Mouse (Mus musculus) left cerebral cortex, postnatal 25 days (tissue): Measurements from ENCODE around the gene Fam241a. TPM values are rescaled to one million over a fixed set of nuclear protein-coding genes. Genes with fewer than 3 reads are reported as not detected.

Experiments
- DNase-seq, 2 experiments: peaks; one replicate each; pipeline ENCODE4 v3.0.0; 2022; ENCODE audit warnings: low spot score in 2 of 2, mixed read lengths in 1 of 2
- intact Hi-C: fragments of 180-260 bp; cut with DNase I; formaldehyde crosslinking; loops from one replicate; pipeline ENCODE4 v1.15.1; 2025
- total RNA-seq, 2 experiments: library from RNA; stranded (reverse); gene quantifications; 2 replicates each; pipeline ENCODE4 v1.2.3; 2021

Fam241a gene
- 1 to 10 TPM; 3.3 to 4.0 TPM for total RNA-seq

DNA sequence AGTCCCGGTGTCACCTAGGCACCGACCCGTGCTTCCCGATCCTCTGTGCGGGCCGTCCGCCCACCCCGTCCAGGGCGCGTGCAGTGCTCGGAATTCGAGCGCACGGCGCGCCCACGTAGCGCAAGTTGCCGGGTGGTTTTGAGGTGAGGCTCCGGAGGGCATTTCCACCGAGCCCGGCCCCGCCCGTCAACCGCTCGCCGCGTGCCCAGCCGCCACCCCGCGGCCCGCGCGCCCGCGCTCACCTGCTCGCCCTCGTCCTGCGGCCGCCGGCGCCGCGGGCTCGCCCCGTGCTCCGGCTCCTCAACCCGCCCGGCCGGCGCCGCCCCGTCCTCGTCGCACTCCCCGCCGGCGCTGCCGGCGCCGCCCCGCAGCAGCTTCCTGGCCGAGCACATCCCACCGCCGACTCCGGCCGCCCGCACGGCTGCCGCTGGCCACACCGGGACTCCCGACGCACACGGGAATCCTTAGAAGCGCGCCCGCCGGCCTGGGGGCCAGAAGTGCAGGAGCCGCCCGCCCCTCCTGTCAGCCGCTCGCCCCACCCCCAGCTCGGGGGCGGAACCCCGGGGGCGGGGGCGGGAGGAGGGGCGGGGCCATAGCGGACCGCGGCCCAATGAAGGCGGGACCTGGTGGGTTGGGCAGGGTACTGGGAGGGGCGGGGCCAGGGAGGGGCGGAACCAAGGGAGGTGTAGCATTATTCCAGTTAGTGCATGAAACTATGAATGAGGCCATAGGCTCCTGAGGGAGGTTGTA lies at the start of gene Fam241a:
Gene Fam241a (minus strand): TSS at position 533 of the 750 bp plus-strand sequence.
- intact Hi-C loops, result loop anchor here (5.0 kb wide), 1 partner anchor 44 kb away; no protein-coding TSS in a partner anchor

DNA sequence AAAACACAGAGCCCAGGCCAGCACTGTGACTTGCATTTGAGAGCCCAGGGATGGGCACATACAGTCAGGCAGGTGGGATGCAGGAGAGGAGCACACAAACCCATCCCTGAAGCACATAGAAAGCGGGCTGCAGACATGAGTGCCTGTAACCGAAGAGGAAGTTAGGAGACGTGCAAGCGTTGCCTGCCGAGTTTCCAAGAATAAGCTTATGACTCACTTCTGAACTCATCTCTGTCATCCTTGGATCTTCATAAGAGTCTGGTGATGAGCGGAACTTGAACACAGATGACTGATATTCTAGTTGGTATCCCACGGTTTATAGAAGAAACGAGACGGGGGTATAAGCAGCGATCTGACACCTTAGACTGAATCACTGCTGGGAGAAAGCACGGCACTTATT lies 36.3 kb upstream of the Fam241a start:
- DNase-seq, result peak in 1 of 2 experiments; percentile 64
- intact Hi-C loops, result no loop called here

More for the DNA sequence above, at the start of gene Fam241a:
- peak; percentile 63 to 77 for DNase-seq

DNA sequence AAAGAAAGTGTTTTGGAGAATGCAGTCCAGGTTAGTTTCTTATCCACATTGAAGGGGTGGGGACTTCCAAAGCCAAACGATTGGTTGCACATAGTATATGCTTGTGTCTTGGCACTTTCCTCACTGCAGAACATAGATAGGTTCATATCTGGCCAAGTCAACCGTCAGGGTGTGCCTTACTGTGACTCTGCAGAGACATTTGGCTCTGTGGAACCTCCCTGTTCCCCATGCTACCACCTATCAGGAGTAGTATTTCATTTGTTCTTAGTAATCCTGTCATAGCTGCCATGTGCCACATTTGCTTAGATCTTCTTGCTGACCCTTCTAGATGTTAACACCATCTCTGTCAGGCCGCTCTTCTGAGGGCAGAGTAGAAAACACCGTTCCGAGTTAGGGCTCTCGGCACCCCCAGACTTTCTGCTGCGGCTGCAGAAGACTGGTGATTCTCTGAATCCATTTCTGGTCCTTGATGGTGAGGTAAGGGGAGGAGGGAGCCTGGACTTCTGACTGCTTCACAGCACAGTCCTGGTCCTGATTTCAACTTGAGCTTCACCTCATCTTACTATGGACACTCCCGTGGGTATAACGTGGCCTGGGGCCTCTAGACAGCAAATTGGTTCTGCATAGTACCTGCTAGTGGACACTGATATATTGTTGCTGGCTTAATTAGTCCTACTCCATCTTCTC lies 34.3 kb upstream of the Fam241a start:
- DNase-seq, result no peak
- intact Hi-C loops, result no loop called here

DNA sequence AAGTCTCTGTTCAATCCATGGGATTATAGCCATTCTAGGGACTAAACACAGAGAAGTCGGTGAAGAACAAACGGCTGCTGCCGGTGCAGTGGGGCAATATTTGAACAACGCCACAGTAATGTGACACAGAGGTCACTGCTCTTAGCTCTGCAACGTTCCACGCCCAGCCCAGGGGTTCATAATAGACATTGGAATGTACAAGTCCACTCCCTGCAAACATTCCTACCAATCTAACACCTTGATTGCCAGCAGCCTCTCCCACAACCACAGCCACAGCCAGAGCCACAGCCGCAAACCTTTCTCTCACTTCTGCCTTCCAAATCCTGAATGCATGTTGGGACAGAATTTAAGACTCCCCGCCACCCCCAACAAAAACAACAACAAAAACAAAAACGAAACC lies 33.8 kb upstream of the Fam241a start:
- DNase-seq, result no peak
- intact Hi-C loops, result no loop called here

DNA sequence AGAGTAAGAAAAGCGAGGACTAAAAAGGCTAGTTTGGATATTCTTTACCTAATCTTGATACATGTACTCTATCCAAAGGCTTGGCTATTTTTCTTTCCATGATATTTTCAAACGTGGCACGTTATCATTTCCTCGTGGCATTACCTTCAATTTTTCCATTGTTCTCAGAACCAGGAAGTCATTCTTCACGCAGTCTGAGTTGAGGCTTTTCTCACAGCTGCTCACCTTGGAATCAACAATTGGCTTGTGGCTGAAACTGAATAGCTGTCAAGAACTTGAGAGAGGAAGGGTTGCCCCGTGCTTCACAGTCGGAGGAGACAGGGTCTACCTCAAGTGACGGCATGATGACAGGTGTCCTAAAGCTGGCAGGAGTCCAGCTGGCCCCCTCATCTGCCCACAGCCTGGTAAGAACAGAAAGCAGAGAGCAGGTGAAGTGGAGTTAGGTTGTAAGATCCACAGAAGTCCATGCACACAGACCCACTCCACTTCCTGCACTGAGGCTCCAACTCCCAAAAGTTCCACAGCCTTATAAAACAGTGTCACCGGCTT lies 30.6 kb upstream of the Fam241a start:
- no peak for DNase-seq
- intact Hi-C loops, result no loop called here

DNA sequence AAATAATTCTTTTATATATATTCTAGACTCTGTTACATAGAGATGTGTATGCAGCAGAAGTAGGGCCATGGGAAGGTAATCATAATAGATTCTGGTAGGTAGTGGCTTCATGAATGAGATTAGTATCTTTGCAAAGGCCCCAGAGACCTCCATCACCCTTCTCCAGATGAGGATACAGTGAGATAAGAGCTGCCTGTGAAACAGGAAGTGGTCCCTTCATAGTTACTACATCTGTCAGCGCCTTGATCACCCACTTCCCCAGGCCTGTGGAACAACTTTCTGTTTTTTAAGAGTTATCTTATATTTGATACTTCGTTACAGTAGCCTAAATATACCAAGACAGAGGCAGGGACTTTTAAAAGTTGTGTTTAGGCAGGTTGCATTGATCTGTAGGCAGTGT lies 28.3 kb upstream of the Fam241a start:
- DNase-seq, result no peak
- intact Hi-C loops, result no loop called here

DNA sequence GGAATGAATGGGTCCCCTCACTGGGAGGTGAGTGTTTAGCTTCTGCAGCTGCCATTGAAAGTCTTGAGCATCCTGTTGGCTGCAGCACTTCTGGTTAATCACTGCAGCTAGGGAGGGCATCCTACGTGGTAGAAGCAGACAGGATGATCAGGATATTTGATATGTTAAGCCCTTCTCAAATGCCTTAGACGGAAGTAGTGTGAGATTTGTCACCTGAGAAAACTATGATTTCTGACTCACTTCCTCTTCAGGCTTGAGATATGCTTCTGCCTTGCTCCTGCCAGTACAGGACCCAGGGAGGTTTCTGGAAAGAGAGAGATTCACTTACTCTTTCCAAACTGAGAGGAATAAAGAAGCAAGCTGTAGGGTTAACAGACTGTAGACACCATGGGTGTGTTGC lies 27.1 kb upstream of the Fam241a start:
- DNase-seq, result no peak
- intact Hi-C loops, result no loop called here

DNA sequence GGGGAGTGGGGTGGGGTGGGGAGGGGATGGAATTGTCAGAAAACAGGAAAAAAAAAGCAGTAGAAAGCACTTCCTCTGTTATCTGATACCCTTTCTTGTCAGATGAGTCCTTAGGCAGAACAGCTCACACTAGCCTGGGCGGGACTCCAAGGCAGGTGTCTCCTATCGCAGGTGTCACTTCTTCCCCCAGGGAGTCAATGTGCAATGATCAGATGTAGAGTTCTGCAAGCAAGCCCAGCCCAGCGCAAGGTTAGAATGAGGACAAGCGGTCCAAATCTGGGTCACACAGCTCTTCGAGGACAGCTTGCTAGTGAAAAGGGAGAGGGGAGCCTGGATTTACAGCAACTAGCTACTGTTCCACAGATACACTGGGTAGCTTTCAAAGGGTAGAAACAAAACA lies 26.0 kb upstream of the Fam241a start:
- intact Hi-C loops, result no loop called here
- DNase-seq, result no peak

DNA sequence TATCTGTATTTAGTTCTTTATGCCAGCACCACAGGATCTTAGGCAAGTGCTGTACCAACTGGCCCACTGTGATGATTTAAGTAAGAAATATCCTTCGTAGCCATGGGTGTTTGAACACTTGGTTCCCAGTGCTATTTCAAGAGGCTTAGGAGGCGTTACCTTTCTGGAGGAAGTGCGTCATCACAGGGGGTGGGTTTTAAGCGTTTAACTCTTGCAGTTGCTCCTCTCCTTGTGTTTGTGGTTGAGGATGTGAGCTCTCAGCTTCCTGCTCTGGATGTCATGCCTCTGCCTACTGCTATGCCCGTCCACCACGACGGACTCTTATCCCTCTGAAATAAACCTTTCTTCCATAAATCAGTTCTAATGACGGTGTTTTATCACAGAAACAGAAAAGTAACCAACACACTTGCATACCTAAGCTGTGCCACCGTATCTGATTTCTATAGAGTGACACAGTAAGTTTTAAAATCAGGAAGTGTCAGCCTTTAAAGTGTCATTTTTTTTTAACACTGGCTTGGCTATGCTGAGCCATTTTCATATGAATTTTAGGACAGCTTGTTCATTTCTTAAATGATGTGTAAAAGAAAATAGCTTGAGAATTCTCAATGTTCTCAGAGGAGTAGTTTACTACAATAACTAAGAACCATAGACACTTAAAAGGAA lies 22.0 kb upstream of the Fam241a start:
- no peak for DNase-seq
- intact Hi-C loops, result no loop called here

DNA sequence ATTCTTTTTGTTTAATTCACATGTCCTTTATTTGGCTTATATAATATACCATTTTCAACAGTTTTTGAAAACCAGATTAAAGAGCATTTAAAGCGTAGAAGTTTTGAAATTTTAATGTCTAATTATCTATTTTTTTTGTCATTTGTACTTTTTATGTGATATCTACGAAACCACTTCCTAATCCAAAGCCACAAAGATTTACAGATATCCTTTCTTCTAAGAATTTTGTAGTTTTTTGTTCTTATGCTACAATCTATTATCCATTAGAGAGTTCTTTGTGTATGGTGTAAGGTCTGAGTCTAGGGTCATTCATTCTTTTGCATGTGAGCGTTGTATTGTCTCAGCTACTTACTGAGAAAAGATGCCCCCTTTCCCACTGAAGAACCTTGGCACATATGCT lies 21.4 kb upstream of the Fam241a start:
- DNase-seq, result no peak
- intact Hi-C loops, result no loop called here

DNA sequence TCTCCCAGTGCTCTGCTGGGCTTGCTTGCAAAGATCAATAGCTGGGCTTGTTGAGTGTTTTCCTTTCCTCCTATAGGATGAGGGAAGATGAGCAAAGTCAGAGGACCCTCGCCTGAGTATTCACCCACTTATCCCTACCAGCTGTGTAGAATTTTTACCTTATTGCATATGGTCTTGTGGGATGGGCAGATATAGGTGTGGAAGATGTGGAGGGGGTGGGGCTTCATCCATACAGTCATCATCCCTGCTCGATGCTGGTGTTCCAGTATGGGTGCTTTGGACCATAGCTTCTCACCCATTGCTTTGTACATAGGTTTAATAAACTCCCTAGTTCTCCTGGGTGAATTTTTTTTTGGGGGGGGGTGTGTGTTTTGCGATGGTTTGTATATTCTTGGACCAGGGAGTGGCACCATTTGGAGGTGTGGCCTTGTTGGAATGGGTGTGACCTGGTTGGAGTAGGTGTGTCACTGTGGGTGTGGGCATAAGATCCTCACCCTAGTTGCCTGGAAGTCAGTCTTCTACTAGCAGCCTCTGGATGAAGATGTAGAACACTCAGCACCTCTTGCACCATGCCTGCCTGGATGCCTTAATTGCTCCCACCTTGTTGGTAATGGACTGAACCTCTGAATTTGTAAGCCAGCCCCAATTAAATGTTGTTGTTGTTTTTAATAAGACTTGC lies 19.7 kb upstream of the Fam241a start:
- DNase-seq, result no peak
- intact Hi-C loops, result no loop called here

DNA sequence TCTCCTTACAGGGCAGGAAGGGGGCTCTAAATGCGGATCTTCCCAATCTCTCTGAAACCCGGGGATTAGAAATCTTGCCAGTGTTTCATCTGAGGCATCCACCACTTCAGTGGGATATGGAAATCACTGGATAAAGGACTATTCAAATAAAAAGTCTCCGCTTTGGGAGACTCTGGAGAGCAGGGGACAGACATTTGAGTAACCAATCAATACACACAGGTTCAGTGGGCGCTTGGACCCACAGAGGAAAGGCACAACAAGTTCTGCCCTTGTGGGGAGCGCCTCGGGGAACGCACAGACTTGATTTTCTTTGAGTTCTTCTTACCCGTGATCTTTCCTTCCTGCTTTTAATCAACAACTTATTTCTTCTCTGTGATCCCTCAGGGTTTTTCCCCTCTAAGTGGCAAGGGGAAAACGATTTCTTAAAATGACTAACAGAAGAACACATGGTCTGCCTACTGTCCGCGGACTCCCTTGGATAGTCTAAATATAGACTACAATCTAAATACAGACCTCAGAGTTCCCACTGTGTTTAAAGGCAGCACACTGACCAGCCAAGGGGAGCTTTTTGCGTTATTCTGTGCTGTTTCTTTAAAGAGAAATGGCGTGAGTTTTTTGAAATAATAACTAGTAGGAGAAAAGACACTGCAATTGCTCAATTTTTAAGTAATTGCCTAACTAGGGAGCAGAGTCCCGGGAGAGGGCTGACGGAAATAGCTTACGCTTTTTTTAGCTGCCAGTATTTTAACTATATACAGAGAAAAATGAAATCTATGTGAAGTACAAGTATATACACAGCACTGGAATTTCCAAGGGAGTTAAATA lies 18.0 kb upstream of the Fam241a start:
- DNase-seq, result peak in 1 of 2 experiments; percentile 50
- intact Hi-C loops, result no loop called here

DNA sequence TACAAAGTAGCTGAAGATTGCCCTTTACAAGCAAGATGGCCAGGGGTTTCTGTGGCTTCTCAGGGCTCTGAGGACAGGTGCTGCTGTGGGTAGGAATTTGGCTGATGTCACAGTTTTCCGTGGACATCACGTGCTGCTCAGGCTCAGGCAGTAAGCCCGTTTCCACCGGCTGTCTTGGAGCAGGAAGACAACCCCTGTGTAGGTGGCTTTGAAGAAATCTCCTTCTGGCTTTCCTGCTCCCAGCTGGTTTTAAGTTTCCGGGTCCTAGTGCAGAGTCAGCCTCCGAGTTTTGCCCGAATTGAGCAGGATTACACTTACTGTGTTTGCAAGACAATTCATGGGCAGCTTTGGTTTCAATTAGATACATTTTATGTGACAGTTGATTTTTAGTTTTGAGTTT lies 13.8 kb upstream of the Fam241a start:
- peak in 1 of 2 experiments; percentile 28 for DNase-seq
- intact Hi-C loops, result no loop called here

DNA sequence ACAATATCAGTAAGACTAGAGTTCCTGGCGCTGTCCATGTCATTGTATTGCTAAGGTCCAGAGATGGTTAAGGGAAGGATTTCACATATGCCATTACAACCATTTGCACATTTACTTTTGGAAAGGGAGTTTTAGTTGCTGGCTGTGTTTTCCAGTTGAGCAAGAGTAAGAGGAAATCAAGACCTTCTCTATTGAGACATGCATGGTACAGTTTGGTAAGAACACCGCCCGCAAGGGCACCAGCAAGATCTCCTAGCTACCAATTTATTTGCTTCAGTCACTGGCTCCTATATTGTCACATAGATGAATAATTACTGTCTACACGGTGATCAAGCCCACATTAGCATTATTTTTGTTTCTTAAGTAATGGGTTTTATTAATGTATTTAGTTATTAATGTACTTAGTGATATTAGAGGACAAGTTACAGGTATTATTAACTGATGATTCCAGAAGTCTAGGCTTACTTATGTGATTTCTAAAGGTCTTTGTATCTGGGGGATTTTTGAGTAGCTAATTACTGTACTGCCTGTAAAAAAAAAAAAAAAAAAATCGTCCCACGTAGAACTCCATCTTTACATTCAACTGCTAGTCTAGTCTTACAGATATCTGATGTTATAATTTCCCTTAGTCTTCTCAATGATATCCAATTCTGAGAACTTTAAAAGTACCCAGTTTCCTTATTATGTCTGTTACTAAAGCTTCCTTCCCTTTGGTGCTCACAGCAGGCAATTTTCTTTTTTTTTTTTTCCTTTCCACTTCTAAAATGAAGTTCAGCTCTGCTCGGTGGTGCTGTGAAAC lies 944 bp downstream of the Fam241a start:
- DNase-seq, result no peak
- intact Hi-C loops, result loop anchor here (5.0 kb wide), 2 partner anchors 43 to 52 kb away; no protein-coding TSS in a partner anchor

DNA sequence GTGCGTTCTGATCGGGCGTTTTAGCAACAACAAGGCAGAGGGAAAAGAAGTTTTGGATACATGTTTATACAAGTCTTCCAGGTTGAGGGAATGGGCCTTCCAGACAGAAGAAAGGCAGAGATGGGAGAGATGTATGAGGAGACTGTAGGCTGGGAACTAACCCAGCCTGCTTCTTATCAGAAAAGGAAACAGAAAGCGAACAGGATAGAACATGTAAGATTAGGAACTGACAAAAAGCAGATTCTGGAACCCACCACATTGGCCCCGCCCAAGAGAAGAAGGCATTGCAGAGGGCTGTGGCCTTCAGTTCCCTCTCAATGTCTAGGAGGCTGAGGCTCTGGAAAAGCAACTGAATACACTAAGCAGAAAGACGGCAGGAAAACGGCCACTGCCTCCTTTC lies 2.2 kb downstream of the Fam241a start:
- no peak for DNase-seq
- intact Hi-C loops, result loop anchor here (5.0 kb wide), 1 partner anchor 53 kb away; no protein-coding TSS in a partner anchor

DNA sequence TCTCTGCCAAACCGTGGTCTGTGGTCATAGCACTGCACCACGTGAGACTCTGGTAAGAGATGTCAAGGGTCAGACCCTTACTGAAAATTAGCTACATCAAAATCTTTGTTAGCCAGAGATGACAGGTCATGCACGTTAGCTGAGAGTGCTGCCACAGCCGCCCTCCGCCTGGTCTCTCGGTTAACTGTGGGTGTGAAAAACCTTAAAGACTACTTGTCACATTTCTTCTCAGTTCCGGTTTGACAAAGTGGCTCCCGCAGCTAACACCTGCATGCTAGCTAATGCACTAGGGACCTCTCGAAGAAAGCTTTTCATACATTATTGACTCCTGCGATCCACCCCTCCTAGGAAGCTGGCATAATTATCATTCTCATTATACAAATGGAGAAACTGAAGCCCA lies 4.2 kb downstream of the Fam241a start:
- intact Hi-C loops, result loop anchor here (5.0 kb wide), 1 partner anchor 55 kb away; no protein-coding TSS in a partner anchor
- no peak for DNase-seq

DNA sequence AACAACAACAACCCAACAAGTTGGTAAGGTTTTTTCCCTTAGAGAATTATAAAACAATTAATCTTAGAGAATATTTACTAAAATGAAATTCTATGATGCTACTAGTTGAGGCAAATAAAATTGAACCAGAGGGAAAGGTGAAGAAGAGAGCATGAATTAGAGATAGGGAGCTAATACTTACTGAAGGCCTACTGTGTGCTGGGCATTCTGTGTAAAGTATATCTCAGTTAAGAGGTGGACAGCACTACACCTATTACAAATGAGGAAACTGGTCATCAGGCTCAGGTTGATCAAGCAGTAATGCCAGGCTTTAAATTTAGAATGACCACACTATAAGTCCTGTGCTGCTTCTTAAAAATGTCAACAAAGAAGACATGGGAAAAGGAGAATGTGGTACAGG lies 6.1 kb downstream of the Fam241a start:
- DNase-seq, result no peak
- intact Hi-C loops, result loop anchor here (5.0 kb wide), 1 partner anchor 57 kb away; no protein-coding TSS in a partner anchor

DNA sequence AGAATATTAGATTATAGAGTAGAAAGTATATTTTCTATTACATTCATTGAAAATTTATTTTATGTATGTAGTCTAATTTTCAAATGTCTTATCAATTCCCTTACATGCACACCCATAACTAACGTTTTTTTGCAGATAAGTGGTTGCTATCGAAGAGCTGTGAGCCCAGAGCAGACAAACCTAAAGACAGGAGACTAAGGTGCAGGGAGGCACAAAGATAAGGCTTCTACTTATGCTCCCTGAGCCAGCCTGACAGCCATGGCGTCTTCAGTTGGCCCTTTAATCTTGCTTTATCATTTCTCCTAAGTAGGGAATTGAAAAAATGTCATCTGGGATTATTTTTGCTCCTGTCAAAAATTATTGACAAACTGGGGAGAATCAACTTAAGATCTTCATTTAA lies 6.6 kb downstream of the Fam241a start:
- no peak for DNase-seq
- intact Hi-C loops, result no loop called here
